Mouse (Mus musculus) liver, embryonic 16.5 days (tissue): ENCODE measurements around the gene Hist1h2bc. TPM values are rescaled to one million over a fixed set of nuclear protein-coding genes. Genes with fewer than 3 reads are reported as not detected.

Experiments used
- ATAC-seq: fragments of 200-750 bp; cut with Nextera tagmentation; 2 replicates; pipeline ENCODE4 v1.8.0; 2017; ENCODE audit warnings: low read depth, mild to moderate bottlenecking, moderate number of reproducible peaks, moderate library complexity
- H3K27ac ChIP-seq: fragments of 300-500 bp; sonication (generic); 2 replicates; pipeline ENCODE4 v1.5.1; 2014; ENCODE audit warnings: mild to moderate bottlenecking, low read length
- H3K27me3 ChIP-seq: fragments of 300-500 bp; sonication (generic); 2 replicates; pipeline ENCODE4 v1.6.1; 2014; ENCODE audit warnings: low read depth, low read length, mixed read lengths; ENCODE audit not compliant: control insufficient read depth, insufficient read depth
- H3K36me3 ChIP-seq: fragments of 300-500 bp; sonication (generic); 2 replicates; pipeline ENCODE4 v1.6.1; 2014; ENCODE audit warnings: mild to moderate bottlenecking; ENCODE audit not compliant: control insufficient read depth, insufficient read depth
- H3K4me1 ChIP-seq: fragments of 300-500 bp; sonication (generic); 2 replicates; pipeline ENCODE4 v1.6.1; 2014; ENCODE audit warnings: low read depth, low read length, mixed read lengths; ENCODE audit not compliant: control insufficient read depth
- H3K4me2 ChIP-seq: fragments of 300-500 bp; sonication (generic); 2 replicates; pipeline ENCODE4 v1.6.1; 2014; ENCODE audit warnings: low read depth, low read length, mixed read lengths
- H3K4me3 ChIP-seq: fragments of 300-500 bp; sonication (generic); 2 replicates; pipeline ENCODE4 v1.5.1; 2014; ENCODE audit warnings: low read depth, mild to moderate bottlenecking, low read length
- H3K9ac ChIP-seq: fragments of 300-500 bp; sonication (generic); 2 replicates; pipeline ENCODE4 v1.6.1; 2014; ENCODE audit warnings: low read depth, low read length
- H3K9me3 ChIP-seq: fragments of 300-500 bp; sonication (generic); replicated peaks from 2 replicates; pipeline ENCODE4 v1.6.1; 2016; ENCODE audit warnings: low read length; ENCODE audit not compliant: control insufficient read depth
- WGBS: fragments of 180-500 bp; shearing (Covaris S2); extraction: QIAGEN DNeasy Blood & Tissue Kit; methylation state at CpG from one replicate; pipeline ENCODE4 v1.1.7; 2014; ENCODE audit not compliant: insufficient replicate concordance; 5-methylcytosine and 5-hydroxymethylcytosine counted together
- microRNA-seq: library from miRNA; unstranded; fragments of <30 nt; microRNA quantifications from one replicate; pipeline ENCODE4, GENCODE M21; 2016
- polyA plus RNA-seq: library from polyadenylated mRNA; unstranded; fragments of >200 nt; fragmentation: Nextera tagmentation; extraction: Ambion mirVana; gene quantifications from 2 replicates; pipeline ENCODE4 v1.2.1, GENCODE M21; 2015

Gene Hist1h2bc
- polyA plus RNA-seq, 1 experiment from 2014 or later: 202 TPM

DNA sequence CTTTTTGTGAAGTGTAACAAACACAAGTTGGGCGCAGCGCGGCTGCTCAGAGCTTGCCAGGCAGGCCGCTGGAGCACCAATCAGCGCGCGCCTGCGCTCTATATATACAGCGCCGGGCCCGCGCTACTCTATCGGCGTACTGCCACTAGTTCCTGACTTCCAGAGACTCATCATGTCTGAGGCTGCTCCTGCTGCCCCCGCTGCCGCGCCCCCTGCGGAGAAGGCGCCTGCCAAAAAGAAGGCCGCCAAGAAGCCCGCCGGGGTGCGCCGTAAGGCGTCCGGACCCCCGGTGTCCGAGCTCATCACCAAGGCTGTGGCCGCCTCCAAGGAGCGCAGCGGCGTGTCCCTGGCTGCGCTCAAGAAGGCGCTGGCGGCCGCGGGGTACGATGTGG is 54.7 kb downstream of the Hist1h2bc start, which contains the start of gene Hist1h1c:
TSS of gene Hist1h1c (plus strand) at position 132 of the 392 bp plus-strand sequence.
- Histone ChIP-seq H3K4me1 (peaks cover 18% of the 10 kb centered on the region), H3K27me3 (no peaks in the 10 kb centered on the region), H3K27ac (peak within 1 kb of the TSS; percentile 99), H3K4me2 (peak within 1 kb of the TSS; percentile 82), H3K4me3 (peak within 1 kb of the TSS; percentile 63), H3K9me3 (no peaks in the 10 kb centered on the region), H3K9ac (peak within 1 kb of the TSS; percentile 87), H3K36me3 (no peaks in the 10 kb centered on the region)
- peak; percentile 79 for ATAC-seq
- 0% methylated on average over 33 of the region's 38 CpGs for WGBS

DNA sequence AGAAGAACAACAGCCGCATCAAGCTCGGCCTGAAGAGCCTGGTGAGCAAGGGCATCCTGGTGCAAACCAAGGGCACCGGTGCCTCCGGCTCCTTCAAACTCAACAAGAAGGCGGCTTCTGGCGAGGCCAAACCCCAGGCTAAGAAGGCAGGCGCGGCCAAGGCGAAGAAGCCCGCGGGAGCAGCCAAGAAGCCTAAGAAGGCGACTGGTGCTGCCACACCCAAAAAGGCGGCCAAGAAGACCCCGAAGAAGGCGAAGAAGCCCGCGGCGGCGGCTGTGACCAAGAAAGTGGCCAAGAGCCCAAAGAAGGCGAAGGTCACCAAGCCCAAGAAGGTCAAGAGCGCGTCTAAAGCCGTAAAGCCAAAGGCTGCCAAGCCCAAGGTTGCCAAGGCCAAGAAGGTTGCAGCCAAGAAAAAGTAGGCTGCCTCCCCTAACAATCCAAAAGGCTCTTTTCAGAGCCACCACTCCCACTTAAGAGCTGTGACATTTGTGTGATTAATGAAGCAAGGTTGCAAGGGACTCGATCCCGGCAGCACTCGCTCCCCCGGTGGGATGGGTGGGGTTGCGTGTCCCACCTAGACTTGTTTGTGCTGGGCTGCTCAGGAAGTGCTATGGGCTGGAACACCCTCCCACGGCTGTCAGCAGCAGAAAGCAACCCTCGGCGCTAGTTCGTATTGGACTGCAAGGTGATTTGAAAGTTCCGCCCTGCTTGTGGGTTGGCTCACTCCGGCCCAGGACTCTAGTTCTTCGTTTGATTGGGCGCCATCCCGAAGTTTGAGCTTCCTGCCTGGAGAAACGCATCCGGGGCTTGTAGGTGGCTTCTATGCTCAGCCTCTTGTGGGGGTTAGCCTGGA is 55.3 kb downstream of the Hist1h2bc start:
- no peaks in the 10 kb centered on the region for H3K9me3 ChIP-seq
- peak overlapping the region; percentile 63 for H3K4me3 ChIP-seq
- WGBS: under 1% methylated on average over 39 of the region's 39 CpGs
- H3K27me3 ChIP-seq: no peaks in the 10 kb centered on the region
- H3K9ac ChIP-seq: peak overlapping the region; percentile 87
- ATAC-seq: peak; percentile 81
- H3K36me3 ChIP-seq: no peaks in the 10 kb centered on the region
- H3K27ac ChIP-seq: peak overlapping the region; percentile 99
- H3K4me2 ChIP-seq: peak overlapping the region; percentile 82
- H3K4me1 ChIP-seq: peaks cover 21% of the 10 kb centered on the region

DNA sequence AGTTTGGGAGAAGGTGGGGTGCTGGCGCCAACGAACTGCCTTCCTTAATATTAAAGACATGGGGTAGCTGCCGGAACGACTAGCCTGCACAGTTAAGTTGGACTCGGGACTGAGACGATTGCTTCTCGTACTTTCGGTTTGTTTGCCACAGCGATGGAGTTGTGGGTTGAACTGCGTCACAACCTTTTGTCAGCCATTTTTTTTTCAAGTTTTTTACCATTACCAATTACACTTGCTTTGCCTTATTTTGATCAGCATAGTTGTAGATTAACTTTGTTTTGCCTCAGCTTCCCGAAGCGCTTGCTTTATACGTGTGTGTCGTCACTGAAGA is 55.9 kb downstream of the Hist1h2bc start:
- Histone ChIP-seq H3K4me2 (peak overlapping the region; percentile 82), H3K36me3 (no peaks in the 10 kb centered on the region), H3K4me3 (peak overlapping the region; percentile 63), H3K9ac (peak overlapping the region; percentile 87), H3K27ac (peak overlapping the region; percentile 99), H3K27me3 (no peaks in the 10 kb centered on the region), H3K9me3 (no peaks in the 10 kb centered on the region), H3K4me1 (peaks cover 21% of the 10 kb centered on the region)
- ATAC-seq: no peak
- 0% methylated on average over 14 of the region's 14 CpGs for WGBS

GRCm38 (mm10) chr13:23740256-23740840 is 56.3 kb downstream of the Hist1h2bc start:
- H3K27me3 ChIP-seq: no peaks in the 10 kb centered on the region

DNA sequence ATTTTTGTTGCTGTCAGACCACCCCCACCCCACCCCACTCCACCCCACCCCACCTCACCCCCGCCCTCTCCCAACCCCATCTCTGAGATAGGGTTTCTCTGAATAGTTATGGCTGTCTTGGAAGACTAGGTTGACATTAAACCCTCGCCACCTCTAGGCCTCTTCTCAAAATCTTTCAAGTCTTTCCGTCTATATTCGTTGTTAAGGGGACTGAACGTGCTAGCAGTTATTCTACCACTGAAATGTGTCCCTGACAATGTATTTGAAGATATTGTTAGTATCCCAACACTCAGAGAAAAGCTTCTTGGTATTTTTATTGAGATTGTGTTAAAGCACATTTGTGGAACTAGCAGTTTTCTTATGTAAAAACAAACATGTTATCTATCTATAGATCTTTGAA is 56.9 kb downstream of the Hist1h2bc start:
- whole genome bisulfite sequencing: 27% methylated on average over 5 of the region's 5 CpGs
- Histone ChIP-seq H3K27ac (peak overlapping the region; percentile 99), H3K9ac (peak overlapping the region; percentile 87), H3K4me1 (peaks cover 21% of the 10 kb centered on the region), H3K9me3 (no peaks in the 10 kb centered on the region), H3K36me3 (no peaks in the 10 kb centered on the region), H3K4me3 (peak overlapping the region; percentile 63), H3K27me3 (no peaks in the 10 kb centered on the region), H3K4me2 (peak overlapping the region; percentile 82)
- ATAC-seq: no peak

More at GRCm38 (mm10) chr13:23740256-23740840, 56.3 kb downstream of the Hist1h2bc start:
- peak overlapping the region; percentile 63 for H3K4me3 ChIP-seq
- no peaks in the 10 kb centered on the region for H3K9me3 ChIP-seq
- no peaks in the 10 kb centered on the region for H3K36me3 ChIP-seq
- H3K4me2 ChIP-seq: peak overlapping the region; percentile 82
- H3K27ac ChIP-seq: peak overlapping the region; percentile 99
- no peak for ATAC-seq
- 22% methylated on average over 13 of the region's 13 CpGs for WGBS
- peaks cover 21% of the 10 kb centered on the region for H3K4me1 ChIP-seq
- H3K9ac ChIP-seq: peak overlapping the region; percentile 87

GRCm38 (mm10) chr13:23742007-23742406 is 58.0 kb downstream of the Hist1h2bc start:
- peak overlapping the region; percentile 36 for H3K4me3 ChIP-seq
- peak overlapping the region; percentile 61 for H3K9ac ChIP-seq
- peak overlapping the region; percentile 54 for H3K4me2 ChIP-seq

More at GRCm38 (mm10) chr13:23742007-23742406, 58.0 kb downstream of the Hist1h2bc start:
- Histone ChIP-seq H3K36me3 (no peaks in the 10 kb centered on the region), H3K27me3 (no peaks in the 10 kb centered on the region), H3K4me1 (peaks cover 21% of the 10 kb centered on the region), H3K27ac (peak overlapping the region; percentile 86), H3K9me3 (no peaks in the 10 kb centered on the region)
- ATAC-seq: no peak

Small RNAs within 50 kb of the gene (microRNA-seq; reads per million reads assigned to microRNA genes)
- gene Gm44350: not detected

Other genes starting within 250 kb of the Hist1h2bc start
- 1.9 and 2.0 TPM in 2 replicates for gene Btn1a1, start 218.3 kb upstream of the Hist1h2bc start, polyA plus RNA-seq
- not detected in 2 replicates for gene Btn2a2, start 195.3 kb upstream of the Hist1h2bc start, polyA plus RNA-seq
- 5.5 and 9.8 TPM in 2 replicates for gene Hist1h4h, start 153.1 kb upstream of the Hist1h2bc start, polyA plus RNA-seq
- 2.0 and 6.7 TPM in 2 replicates for gene Hist1h2af, start 150.3 kb upstream of the Hist1h2bc start, polyA plus RNA-seq
- 11.0 and 14.8 TPM in 2 replicates for gene Hist1h3g, start 148.8 kb upstream of the Hist1h2bc start, polyA plus RNA-seq
- 1.1 and 1.8 TPM in 2 replicates for gene Hist1h2bh, start 140.8 kb upstream of the Hist1h2bc start, polyA plus RNA-seq
- gene Hist1h3f, start 140.1 kb upstream of the Hist1h2bc start, polyA plus RNA-seq: 1.2 and 1.4 TPM in 2 replicates
- gene Hist1h4f, start 132.6 kb upstream of the Hist1h2bc start, polyA plus RNA-seq: 2.4 and 2.9 TPM in 2 replicates
- 1.2 and 1.4 TPM in 2 replicates for gene Hist1h1d, start 130.9 kb upstream of the Hist1h2bc start, polyA plus RNA-seq
- gene Hist1h3e, start 121.8 kb upstream of the Hist1h2bc start, polyA plus RNA-seq: 3.4 and 4.2 TPM in 2 replicates
- 63.6 and 96.6 TPM in 2 replicates for gene Hist1h2ae, start 113.0 kb upstream of the Hist1h2bc start, polyA plus RNA-seq
- gene Hist1h2bg, start 112.8 kb upstream of the Hist1h2bc start, polyA plus RNA-seq: 10.6 and 13.5 TPM in 2 replicates
- 3.7 and 5.9 TPM in 2 replicates for gene Hist1h2bf, start 110.0 kb upstream of the Hist1h2bc start, polyA plus RNA-seq
- gene Hist1h2ad, start 109.8 kb upstream of the Hist1h2bc start, polyA plus RNA-seq: 2.2 and 3.8 TPM in 2 replicates
- 6.6 and 7.7 TPM in 2 replicates for gene Hist1h3d, start 108.4 kb upstream of the Hist1h2bc start, polyA plus RNA-seq
- gene Hist1h4d, start 102.6 kb upstream of the Hist1h2bc start, polyA plus RNA-seq: 126 and 155 TPM in 2 replicates
- 1.9 and 2.0 TPM in 2 replicates for gene Hist1h2be, start 63.1 kb upstream of the Hist1h2bc start, polyA plus RNA-seq
- 23.6 and 27.8 TPM in 2 replicates for gene Hist1h1e, start 61.6 kb upstream of the Hist1h2bc start, polyA plus RNA-seq
- gene Hist1h2ac, start 251 bp upstream of the Hist1h2bc start, polyA plus RNA-seq: 1.2 and 1.5 TPM in 2 replicates
- 0.13 TPM in 1 of 2 replicates, not detected in the other for gene Hist1h1t, start 11.6 kb downstream of the Hist1h2bc start, polyA plus RNA-seq
- gene Hist1h4c, start 14.3 kb downstream of the Hist1h2bc start, polyA plus RNA-seq: 6.3 and 8.9 TPM in 2 replicates
- 16.0 and 16.3 TPM in 2 replicates for gene Hfe, start 26.7 kb downstream of the Hist1h2bc start, polyA plus RNA-seq
- 99.6 and 112 TPM in 2 replicates for gene Hist1h1c, start 54.6 kb downstream of the Hist1h2bc start, polyA plus RNA-seq
- 4.4 and 7.4 TPM in 2 replicates for gene Hist1h3c, start 61.4 kb downstream of the Hist1h2bc start, polyA plus RNA-seq
- gene Hist1h2bb, start 62.5 kb downstream of the Hist1h2bc start, polyA plus RNA-seq: 3.2 and 6.3 TPM in 2 replicates
- gene Hist1h2ab, start 66.9 kb downstream of the Hist1h2bc start, polyA plus RNA-seq: 49.0 and 58.5 TPM in 2 replicates
- 14.4 TPM in 2 replicates for gene Hist1h3b, start 68.1 kb downstream of the Hist1h2bc start, polyA plus RNA-seq
- 3.5 and 5.4 TPM in 2 replicates for gene Hist1h4b, start 72.8 kb downstream of the Hist1h2bc start, polyA plus RNA-seq
- gene Hist1h4a, start 77.0 kb downstream of the Hist1h2bc start, polyA plus RNA-seq: 0.48 TPM in 1 of 2 replicates, not detected in the other
- gene Hist1h3a, start 78.2 kb downstream of the Hist1h2bc start, polyA plus RNA-seq: 4.6 and 6.8 TPM in 2 replicates
- gene Hist1h1a, start 79.5 kb downstream of the Hist1h2bc start, polyA plus RNA-seq: 2.5 and 3.5 TPM in 2 replicates
- not detected in 2 replicates for gene Trim38, start 85.7 kb downstream of the Hist1h2bc start, polyA plus RNA-seq
- gene Slc17a2, start 122.8 kb downstream of the Hist1h2bc start, polyA plus RNA-seq: 1.5 and 1.8 TPM in 2 replicates
- 7.9 and 9.2 TPM in 2 replicates for gene Slc17a3, start 155.2 kb downstream of the Hist1h2bc start, polyA plus RNA-seq
- gene Slc17a1, start 183.6 kb downstream of the Hist1h2bc start, polyA plus RNA-seq: 0.17 and 0.39 TPM in 2 replicates
- 0.34 and 0.40 TPM in 2 replicates for gene Slc17a4, start 230.8 kb downstream of the Hist1h2bc start, polyA plus RNA-seq
- gene Hist1h2ba, start 250.0 kb downstream of the Hist1h2bc start, polyA plus RNA-seq: not detected in 2 replicates